Comparison of ENCODE assay signal across 7 mouse cellular contexts in genomic region chr11:34008702-34009101, GRCm38 (mm10). TPM values are rescaled to one million over a fixed set of nuclear protein-coding genes. Genes with fewer than 3 reads are reported as not detected.
DNase-seq lines count a peak whose midpoint lies in the region.

No protein-coding gene starts in this region.

- peak; percentile 7 for DNase-seq in 3T3-L1 (ENCODE audit: low read depth, low spot score)
- peak; percentile 89 for DNase-seq in CD4-positive helper T cell, adult 2 months (ENCODE audit: low read depth, low spot score)
- peak; percentile 13 for DNase-seq in cerebellum, adult 8-10 months
- DNase-seq in gastrocnemius, postnatal 14 days: peak; percentile 21
- peak; percentile 38 for DNase-seq in layer of hippocampus, adult 9-11 months
- DNase-seq in lung, postnatal 14 days: peak; percentile 71
- DNase-seq in right cerebral cortex, adult 2 months (ENCODE audit: low spot score in 2 of 2): peak; percentile 77

- intact Hi-C loops in gastrocnemius, postnatal 14 days (cut with DNase I; ENCODE audit: low total_unique reads): loop anchor here (5.0 to 10.0 kb wide), 2 partner anchors 64 to 274 kb away; no protein-coding TSS in a partner anchor

RNA-seq across cellular contexts. Expression of gene Kcnip1, which starts 15.8 kb away (rescaled TPM):
- total RNA-seq in gastrocnemius, postnatal 14 days (2021): under 1 TPM in 1 of 2 experiments, not detected in 1; 0.20 TPM

RNA-seq across cellular contexts. Expression of gene Lcp2, which starts 38.0 kb away (rescaled TPM):
- 1 to 10 TPM; 1.2 to 1.5 TPM for total RNA-seq in gastrocnemius, postnatal 14 days (2021)

RNA-seq across cellular contexts. Expression of gene Kcnmb1, which starts 45.9 kb away (rescaled TPM):
- under 1 TPM; 0.13 to 0.29 TPM for total RNA-seq in gastrocnemius, postnatal 14 days (2021)

Comparison
In these comparisons a context has a peak if more than half of its experiments do, and no peak if none do; other contexts are left out.
1. Peak in every context shown above with its lines: DNase-seq.
2. DNase-seq: peak in every context shown above with its lines; median percentile 89 in CD4-positive helper T cell, adult 2 months; 77 in right cerebral cortex, adult 2 months; 71 in lung, postnatal 14 days; 38 in layer of hippocampus, adult 9-11 months; 21 in gastrocnemius, postnatal 14 days; 13 in cerebellum, adult 8-10 months; 7 in 3T3-L1.